Comparison of ENCODE assay signal across 8 mouse cellular contexts in the genomic region with DNA sequence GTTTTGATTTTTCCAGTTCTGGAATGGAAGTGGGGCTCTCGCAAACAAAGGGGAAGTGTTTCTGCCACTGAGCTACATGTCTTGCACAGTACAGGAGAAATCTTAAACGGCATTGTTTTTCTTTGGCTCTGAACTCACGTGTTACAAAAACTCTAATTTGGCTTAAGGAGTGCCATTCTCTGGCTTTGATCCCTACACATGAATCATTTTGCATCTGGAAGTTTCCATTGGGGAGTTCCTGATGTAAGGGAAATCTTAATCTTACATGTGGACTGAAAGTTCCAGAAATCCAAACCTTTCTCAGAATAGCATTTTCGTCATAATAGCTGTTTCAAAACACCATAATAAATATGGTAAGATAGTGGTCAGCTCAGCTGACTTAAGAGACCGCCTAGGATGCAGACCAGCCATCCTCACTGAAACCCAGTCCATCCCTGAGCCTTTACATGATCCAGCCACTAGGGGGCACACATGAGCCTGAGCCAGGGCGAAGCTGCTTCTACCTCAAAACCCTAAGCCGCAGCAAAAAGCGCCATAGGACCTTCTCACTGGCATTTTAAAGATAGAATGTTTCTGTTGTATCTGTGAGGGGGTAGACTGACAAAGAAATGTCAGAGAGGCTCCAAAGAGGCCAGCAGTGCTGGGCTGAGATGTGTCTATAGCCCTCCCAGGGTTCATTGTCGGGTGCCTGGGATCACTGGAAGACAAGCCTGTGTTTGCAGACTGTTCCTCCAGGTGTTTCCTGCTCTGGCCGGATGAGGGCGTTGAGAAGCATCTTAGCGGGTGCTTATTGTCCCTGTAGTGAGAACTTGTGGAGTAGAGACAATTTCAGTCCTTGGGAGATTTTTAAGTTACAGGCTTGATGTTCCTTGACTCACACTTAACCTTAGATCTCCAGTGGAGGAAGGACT. TPM values are rescaled to one million over a fixed set of nuclear protein-coding genes. Genes with fewer than 3 reads are reported as not detected.
A peak's percentile ranks its signal among the peaks of the same experiment; 100 is the strongest.
DNase-seq lines count a peak whose midpoint lies in the region; ATAC-seq and TF ChIP-seq lines count a peak whose summit lies in the region.

No protein-coding gene starts in this region.

- peaks cover 74% of the 10 kb centered on the region for H3K4me1 ChIP-seq in heart, embryonic 13.5 days
- H3K4me1 ChIP-seq in kidney, postnatal 0 days (replicated peaks; ENCODE audit: insufficient read depth, low read length): 0 out of 2 replicates have a peak, but pooled peaks cover 18% of the 10 kb centered on the region
- H3K4me1 ChIP-seq in liver, adult 2 months (ENCODE audit: control insufficient read depth, insufficient read depth, low read length): peaks cover 2% of the 10 kb centered on the region
- H3K4me1 ChIP-seq in stomach, embryonic 14.5 days (ENCODE audit: control insufficient read depth, insufficient read depth, low read length): peaks cover 15% of the 10 kb centered on the region; the same call in 1 of the 2 replicates

- H3K9ac ChIP-seq in heart, embryonic 13.5 days: peak overlapping the region; percentile 61; the same call in 1 of the 2 replicates
- no peak overlapping the region for H3K9ac ChIP-seq in kidney, postnatal 0 days (ENCODE audit: low read depth, low read length)
- H3K9ac ChIP-seq in liver, adult 2 months (ENCODE audit: low read depth, low read length): no peak overlapping the region
- H3K9ac ChIP-seq in stomach, embryonic 14.5 days (replicated peaks; ENCODE audit: low read depth, low read length): no peak overlapping the region

- H3K4me3 ChIP-seq in C2C12 (ENCODE audit: insufficient read depth, poor library complexity, severe bottlenecking): no peak overlapping the region
- no peak overlapping the region for H3K4me3 ChIP-seq in heart, embryonic 13.5 days
- H3K4me3 ChIP-seq in kidney, postnatal 0 days (replicated peaks; ENCODE audit: low read depth, low read length): no peak overlapping the region
- H3K4me3 ChIP-seq in liver, adult 2 months (ENCODE audit: insufficient read depth, low read depth, low read length): no peak overlapping the region
- no peak overlapping the region for H3K4me3 ChIP-seq in stomach, embryonic 14.5 days (ENCODE audit: low read depth, low read length)

- no peak for TF ChIP-seq POLR2A in liver, adult 2 months (IDR thresholded peaks at IDR 0.05; ENCODE audit: extremely low read depth, insufficient read depth, low read length)

- peak overlapping the region; percentile 51 for H3K4me2 ChIP-seq in heart, embryonic 13.5 days
- H3K4me2 ChIP-seq in kidney, postnatal 0 days (ENCODE audit: low read length): peak overlapping the region; percentile 50
- H3K4me2 ChIP-seq in stomach, embryonic 14.5 days (replicated peaks; ENCODE audit: low read depth, low read length): peak overlapping the region; percentile 25

- H3K27ac ChIP-seq in heart, embryonic 13.5 days (replicated peaks): peak overlapping the region; percentile 89
- H3K27ac ChIP-seq in kidney, postnatal 0 days: peak overlapping the region; percentile 71
- H3K27ac ChIP-seq in liver, adult 2 months (replicated peaks; ENCODE audit: insufficient read depth, low read depth, low read length): no peak overlapping the region
- peak overlapping the region; percentile 30; the same call in 1 of the 2 replicates for H3K27ac ChIP-seq in stomach, embryonic 14.5 days (ENCODE audit: low read length)

- 20% methylated on average over 12 of the region's 12 CpGs for whole genome bisulfite sequencing in heart, embryonic 13.5 days
- WGBS in kidney, postnatal 0 days: 11% methylated on average over 12 of the region's 12 CpGs
- WGBS in liver, adult 2 months: 17% methylated on average over 12 of the region's 12 CpGs
- WGBS in stomach, embryonic 14.5 days: 12% methylated on average over 12 of the region's 12 CpGs

- peak; percentile 68; the same call in 1 of the 2 replicates for ATAC-seq in erythroid progenitor cell, adult 5-6 weeks (replicated peaks; ENCODE audit: low FRiP score, poor library complexity, severe bottlenecking)
- no peak for ATAC-seq in heart, embryonic 13.5 days (ENCODE audit: extremely low read depth, insufficient number of reproducible peaks, low FRiP score, low TSS enrichment)
- ATAC-seq in kidney, postnatal 0 days (replicated peaks; ENCODE audit: low FRiP score, low read depth): peak; percentile 45; the same call in 1 of the 2 replicates
- no peak for ATAC-seq in stomach, embryonic 14.5 days (ENCODE audit: insufficient number of reproducible peaks, insufficient read depth, low FRiP score, low read depth)

- H3K36me3 ChIP-seq in C2C12 (ENCODE audit: control insufficient read depth, insufficient read depth): no peaks in the 10 kb centered on the region
- peaks cover 10% of the 10 kb centered on the region; the same call in 1 of the 2 replicates for H3K36me3 ChIP-seq in heart, embryonic 13.5 days
- H3K36me3 ChIP-seq in kidney, postnatal 0 days (ENCODE audit: insufficient read depth, low read length): no peaks in the 10 kb centered on the region
- H3K36me3 ChIP-seq in liver, adult 2 months (ENCODE audit: control insufficient read depth, insufficient read depth, low read length): no peaks in the 10 kb centered on the region
- H3K36me3 ChIP-seq in stomach, embryonic 14.5 days (ENCODE audit: control insufficient read depth, insufficient read depth, low read length): no peaks in the 10 kb centered on the region

- TF ChIP-seq CTCF in C2C12 (IDR thresholded peaks at IDR 0.05; ENCODE audit: control insufficient read depth, insufficient read depth, insufficient read length): peak; percentile 83
- peak; percentile 96 for TF ChIP-seq CTCF in kidney, postnatal 0 days (IDR thresholded peaks at IDR 0.05; ENCODE audit: low read depth)
- TF ChIP-seq CTCF in liver, adult 2 months (IDR thresholded peaks at IDR 0.05; ENCODE audit: low read depth, low read length): peak; percentile 98

- no peaks in the 10 kb centered on the region for H3K9me3 ChIP-seq in heart, embryonic 13.5 days
- H3K9me3 ChIP-seq in kidney, postnatal 0 days (replicated peaks; ENCODE audit: low read length): no peaks in the 10 kb centered on the region
- H3K9me3 ChIP-seq in stomach, embryonic 14.5 days (ENCODE audit: control insufficient read depth, low read depth, low read length): no peaks in the 10 kb centered on the region

- H3K79me2 ChIP-seq in C2C12 (ENCODE audit: control insufficient read depth, insufficient read depth): no peaks in the 10 kb centered on the region
- H3K79me2 ChIP-seq in liver, adult 2 months (ENCODE audit: control insufficient read depth, insufficient read depth, low read length): no peaks in the 10 kb centered on the region

- no peaks in the 10 kb centered on the region for H3K79me3 ChIP-seq in C2C12 (ENCODE audit: low read depth)

- H3K27me3 ChIP-seq in C2C12 (ENCODE audit: control insufficient read depth, insufficient read depth, insufficient read length): no peaks in the 10 kb centered on the region
- H3K27me3 ChIP-seq in heart, embryonic 13.5 days (replicated peaks): no peaks in the 10 kb centered on the region
- H3K27me3 ChIP-seq in kidney, postnatal 0 days (ENCODE audit: insufficient read depth, low read length): no peaks in the 10 kb centered on the region
- H3K27me3 ChIP-seq in liver, adult 2 months (ENCODE audit: control insufficient read depth, insufficient read depth, low read length): peaks cover 2% of the 10 kb centered on the region; the same call in 1 of the 2 replicates
- H3K27me3 ChIP-seq in stomach, embryonic 14.5 days (ENCODE audit: control insufficient read depth, insufficient read depth, low read length): no peaks in the 10 kb centered on the region

- H3ac ChIP-seq in C2C12 (ENCODE audit: control insufficient read depth, insufficient read length, low read depth): no peak overlapping the region

- peak; percentile 40 for DNase-seq in brain, embryonic 18.5 days (ENCODE audit: low read depth, low spot score)
- peak; percentile 93 for DNase-seq in kidney, postnatal 0 days (ENCODE audit: low spot score)
- peak; percentile 49 for DNase-seq in liver, adult 2 months (ENCODE audit: extremely low read depth, low read depth, low spot score)
- DNase-seq in natural killer cell, adult 2 months (ENCODE audit: low spot score in 2 of 2): peak; percentile 64 to 88

TF ChIP-seq in C2C12, 6 proteins besides CTCF, POLR2A, EP300 and RAD21:
- TF ChIP-seq USF1 (IDR thresholded peaks at IDR 0.05; ENCODE audit: low read depth) (no peak), MYOG (IDR thresholded peaks at IDR 0.05; ENCODE audit: control insufficient read depth, extremely low read depth, insufficient read length) (no peak), FOSL1 (IDR thresholded peaks at IDR 0.05; ENCODE audit: insufficient read depth, low read length, poor library complexity, severe bottlenecking) (no peak), MAX (IDR thresholded peaks at IDR 0.05) (no peak), CEBPB (IDR thresholded peaks at IDR 0.05; ENCODE audit: low read depth) (no peak), MYOD1 (IDR thresholded peaks at IDR 0.05; ENCODE audit: control insufficient read depth, insufficient read length, low read depth) (no peak)

RNA-seq across cellular contexts. Expression of a gene that starts 44.2 kb away (rescaled TPM):
- polyA plus RNA-seq in C2C12 (2012; fragmentation: generic; extraction: Trizol): 37.0 TPM
- not detected in 2 replicates for total RNA-seq in erythroid progenitor cell, adult 5-6 weeks (2015; ENCODE audit: low replicate concordance)
- total RNA-seq in erythroid progenitor cell, adult 5-6 weeks (2017; ENCODE audit: low replicate concordance): 0.90 TPM in 1 of 2 replicates, not detected in the other
- polyA plus RNA-seq in heart, embryonic 13.5 days (2015; fragmentation: Nextera tagmentation; extraction: Ambion mirVana): 41.3 and 43.1 TPM in 2 replicates
- 20.5 and 24.7 TPM in 2 replicates for polyA plus RNA-seq in kidney, postnatal 0 days (2015; fragmentation: Nextera tagmentation; extraction: Ambion mirVana)
- total RNA-seq in liver, adult 2 months (2014; rRNA removed): 6.5 and 7.5 TPM in 2 replicates
- polyA plus RNA-seq in liver, adult 2 months (2012; rRNA removed): 4.2 and 6.3 TPM in 2 replicates
- 28.7 and 31.3 TPM in 2 replicates for polyA plus RNA-seq in stomach, embryonic 14.5 days (2014; fragmentation: Nextera tagmentation; extraction: Ambion mirVana)

Comparison
In these comparisons a context has a peak if more than half of its experiments do, and no peak if none do; other contexts are left out.
1. DNase-seq: peak in every context shown above with its lines; median percentile 93 in kidney, postnatal 0 days; 76 in natural killer cell, adult 2 months; 49 in liver, adult 2 months; 40 in brain, embryonic 18.5 days.
2. ATAC-seq: peak in erythroid progenitor cell, adult 5-6 weeks (single experiment) and kidney, postnatal 0 days (single experiment); none in heart, embryonic 13.5 days (single experiment) and stomach, embryonic 14.5 days (single experiment).
3. Peak in every context shown above with its lines, with median percentiles within 50 percentile points of each other: CTCF ChIP-seq and H3K4me2 ChIP-seq.